ENCODE assay signal across 34 mouse cellular contexts in the genomic region with DNA sequence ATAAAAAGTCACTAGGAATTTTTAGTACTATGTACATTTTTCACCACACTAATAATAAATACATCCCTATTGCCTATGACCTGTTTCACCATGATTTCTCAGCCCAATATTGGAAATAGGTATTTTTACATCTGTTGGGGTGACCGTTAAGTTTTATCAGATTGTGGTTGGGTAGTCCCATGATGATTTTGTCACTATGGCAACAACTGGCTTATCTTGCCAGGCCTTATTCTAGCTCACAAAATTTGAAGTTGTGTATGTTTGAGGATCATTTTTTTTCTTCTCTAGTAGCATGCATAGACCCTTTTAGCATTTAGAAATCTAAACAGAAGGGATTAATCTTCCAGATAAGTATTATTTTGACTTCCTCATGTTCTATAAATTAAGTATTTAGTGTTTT.
"Had no signal": no experiment of that assay in that cellular context is flagged by ENCODE, and none has a peak within 500 bp of the region (broad histone marks: within the 10 kb centered on the region; RNA-seq: fewer than 3 reads in every experiment).

No protein-coding gene starts in this region.

- H3K9ac ChIP-seq: heart, embryonic 12.5 days; heart, embryonic 13.5 days; heart, embryonic 15.5 days; hindbrain, embryonic 12.5 days; hindbrain, embryonic 13.5 days; hindbrain, embryonic 14.5 days; hindbrain, embryonic 15.5 days; intestine, embryonic 15.5 days; kidney, embryonic 15.5 days had no signal

- H3K27me3 ChIP-seq: heart, embryonic 12.5 days; heart, embryonic 13.5 days; heart, embryonic 15.5 days; hindbrain, embryonic 12.5 days; hindbrain, embryonic 13.5 days; hindbrain, embryonic 15.5 days; intestine, embryonic 15.5 days; kidney, embryonic 15.5 days had no signal

- DNase-seq: heart, postnatal 10 days; heart, postnatal 14 days; heart, postnatal 36 days; heart, postnatal 4 days; kidney, adult 11 months; kidney, adult 18-20 months; kidney, adult 2 months; kidney, adult 8-10 months; kidney, adult 9 months; kidney, postnatal 10 days; kidney, postnatal 14 days; kidney, postnatal 25 days; kidney, postnatal 36 days; kidney, postnatal 4 days; layer of hippocampus, adult 9-11 months; layer of hippocampus, postnatal 36 days had no signal

- H3K9me3 ChIP-seq: heart, embryonic 12.5 days; heart, embryonic 13.5 days; heart, embryonic 15.5 days; hindbrain, embryonic 10.5 days; hindbrain, embryonic 12.5 days; hindbrain, embryonic 13.5 days; hindbrain, embryonic 15.5 days; intestine, embryonic 15.5 days; kidney, embryonic 15.5 days had no signal

- H3K36me3 ChIP-seq: heart, embryonic 12.5 days; heart, embryonic 13.5 days; heart, embryonic 15.5 days; hindbrain, embryonic 10.5 days; hindbrain, embryonic 12.5 days; hindbrain, embryonic 13.5 days; hindbrain, embryonic 15.5 days; intestine, embryonic 15.5 days; kidney, embryonic 15.5 days had no signal

- H3K27ac ChIP-seq: heart, embryonic 13.5 days; heart, embryonic 15.5 days; hindbrain, embryonic 10.5 days; hindbrain, embryonic 12.5 days; hindbrain, embryonic 13.5 days; hindbrain, embryonic 14.5 days; hindbrain, embryonic 15.5 days; hindbrain, postnatal 0 days; intestine, embryonic 15.5 days; kidney, embryonic 15.5 days; kidney, postnatal 0 days; layer of hippocampus, adult 2 months; left cerebral cortex, adult 2 months had no signal

- H3K4me3 ChIP-seq: heart, embryonic 12.5 days; heart, embryonic 13.5 days; heart, embryonic 15.5 days; hindbrain, embryonic 10.5 days; hindbrain, embryonic 12.5 days; hindbrain, embryonic 13.5 days; hindbrain, embryonic 15.5 days; intestine, embryonic 15.5 days; kidney, embryonic 15.5 days; layer of hippocampus, adult 2 months; left cerebral cortex, adult 2 months had no signal

- ATAC-seq: hindbrain, embryonic 16.5 days; hindbrain, postnatal 0 days; inflammation-experienced regulatory T-cells, adult 6 months; intestine, embryonic 15.5 days; intestine, embryonic 16.5 days; intestine, postnatal 0 days had no signal

- H3K4me1 ChIP-seq: heart, embryonic 12.5 days; heart, embryonic 13.5 days; heart, embryonic 15.5 days; hindbrain, embryonic 10.5 days; hindbrain, embryonic 12.5 days; hindbrain, embryonic 13.5 days; hindbrain, embryonic 15.5 days; intestine, embryonic 15.5 days; kidney, embryonic 15.5 days had no signal
